Mouse (Mus musculus) B cell, adult 2 months (primary cell): ENCODE results near the gene Mustn1.

Experiments used
- DNase-seq, 2 experiments: peaks; one replicate each; pipeline ENCODE4 v3.0.0; 2022

The Mustn1 gene

GRCm38 (mm10) chr14:30880811-30881717 lies 2.1 kb downstream of the Mustn1 start:
- DNase-seq = peak; percentile 23 to 47

GRCm38 (mm10) chr14:30881718-30882108 lies 2.7 kb downstream of the Mustn1 start:
- DNase-seq = no peak

GRCm38 (mm10) chr14:30885298-30885697 lies 6.3 kb downstream of the Mustn1 start:
- no peak for DNase-seq

- DNase-seq = no peak
These were observed 7.2 kb downstream of the Mustn1 start, which contains the start of gene Itih4 for GRCm38 (mm10) chr14:30886204-30886603. Gene Itih4, plus strand, starts transcription at chr14:30886476.

- DNase-seq = no peak
These were observed 9.3 kb downstream of the Mustn1 start for GRCm38 (mm10) chr14:30888271-30888732.

GRCm38 (mm10) chr14:30899972-30900371 lies 21.0 kb downstream of the Mustn1 start:
- no peak for DNase-seq

GRCm38 (mm10) chr14:30902628-30903027 lies 23.6 kb downstream of the Mustn1 start:
- DNase-seq = no peak

- no peak for DNase-seq
These were observed 24.0 kb downstream of the Mustn1 start for GRCm38 (mm10) chr14:30903036-30903435.

GRCm38 (mm10) chr14:30904307-30904706 lies 25.3 kb downstream of the Mustn1 start:
- DNase-seq = no peak

- DNase-seq = no peak
These were observed 27.0 kb downstream of the Mustn1 start for GRCm38 (mm10) chr14:30906001-30906400.

- peak; percentile 49 to 56 for DNase-seq
These were observed 28.8 kb downstream of the Mustn1 start for GRCm38 (mm10) chr14:30907814-30908265.

- DNase-seq = no peak
These were observed 32.1 kb downstream of the Mustn1 start for GRCm38 (mm10) chr14:30911141-30911540.

GRCm38 (mm10) chr14:30912641-30913040 lies 33.6 kb downstream of the Mustn1 start:
- DNase-seq = no peak

GRCm38 (mm10) chr14:30913404-30913803 lies 34.4 kb downstream of the Mustn1 start:
- DNase-seq = no peak

GRCm38 (mm10) chr14:30916516-30916915 lies 37.5 kb downstream of the Mustn1 start:
- no peak for DNase-seq

- no peak for DNase-seq
These were observed 43.2 kb downstream of the Mustn1 start for GRCm38 (mm10) chr14:30922053-30922670.

GRCm38 (mm10) chr14:30923375-30924105 lies 44.5 kb downstream of the Mustn1 start, which contains the start of gene Itih3:
Gene Itih3, minus strand, starts transcription at chr14:30923760.
- DNase-seq = no peak

- no peak for DNase-seq
These were observed 46.5 kb downstream of the Mustn1 start for GRCm38 (mm10) chr14:30925492-30925891.

- no peak for DNase-seq
These were observed 51.4 kb downstream of the Mustn1 start for GRCm38 (mm10) chr14:30930386-30930785.
